Mouse (Mus musculus): ENCODE measurements around the gene Zfp36l2. TPM values are rescaled to one million over a fixed set of nuclear protein-coding genes. Genes with fewer than 3 reads are reported as not detected.
"Not testable (repeated sequence)": the region's sequence is repeated elsewhere in the genome, so short reads cannot be mapped to it uniquely, and the experiment has no call there.

Zfp36l2 gene
- polyA plus RNA-seq, 1 experiment from 2014 or later = 6.4 TPM

DNA sequence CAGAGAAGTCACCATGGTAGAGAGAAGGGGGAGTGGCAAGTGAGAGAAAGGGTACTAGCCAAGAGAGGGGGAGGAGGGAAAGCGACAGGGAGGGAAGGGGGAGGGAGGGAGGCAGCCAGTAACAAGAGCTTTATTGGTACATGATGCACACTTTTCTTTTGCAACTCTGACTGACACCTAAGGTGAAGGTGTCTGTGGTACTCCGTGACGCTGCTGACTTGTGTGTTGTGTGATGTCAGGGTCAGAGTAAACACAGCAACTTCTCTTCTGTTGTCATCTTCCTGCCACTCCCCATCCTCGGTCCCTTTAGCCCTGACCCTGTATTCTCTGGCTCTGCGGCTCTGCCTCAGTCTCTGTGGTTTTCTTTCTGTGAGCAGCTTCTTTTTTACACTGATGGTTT is 38.5 kb upstream of the Zfp36l2 start:
- DNase-seq (no peak), ATAC-seq (ENCODE audit: low FRiP score, low TSS enrichment) (no peak)
- WGBS = 62% methylated on average over 5 of the region's 5 CpGs
- H3K9me3 ChIP-seq (ENCODE audit: control insufficient read depth, low read length) = no peaks in the 10 kb centered on the region
- no peaks in the 10 kb centered on the region for H3K27me3 ChIP-seq (ENCODE audit: control insufficient read depth, insufficient read depth, low read length)
- H3K4me1 ChIP-seq (ENCODE audit: control insufficient read depth, insufficient read depth, low read length) = no peaks in the 10 kb centered on the region
- H3K9ac ChIP-seq (replicated peaks; ENCODE audit: low read length) = no peak overlapping the region
- H3K4me3 ChIP-seq (replicated peaks; ENCODE audit: low read depth, low read length) = no peak overlapping the region
- H3K36me3 ChIP-seq (ENCODE audit: control insufficient read depth, insufficient read depth, low read length) = peaks cover 40% of the 10 kb centered on the region
- no peak overlapping the region for H3K27ac ChIP-seq (replicated peaks; ENCODE audit: low read depth, low read length)
- no peak overlapping the region for H3K4me2 ChIP-seq (ENCODE audit: low read length)

DNA sequence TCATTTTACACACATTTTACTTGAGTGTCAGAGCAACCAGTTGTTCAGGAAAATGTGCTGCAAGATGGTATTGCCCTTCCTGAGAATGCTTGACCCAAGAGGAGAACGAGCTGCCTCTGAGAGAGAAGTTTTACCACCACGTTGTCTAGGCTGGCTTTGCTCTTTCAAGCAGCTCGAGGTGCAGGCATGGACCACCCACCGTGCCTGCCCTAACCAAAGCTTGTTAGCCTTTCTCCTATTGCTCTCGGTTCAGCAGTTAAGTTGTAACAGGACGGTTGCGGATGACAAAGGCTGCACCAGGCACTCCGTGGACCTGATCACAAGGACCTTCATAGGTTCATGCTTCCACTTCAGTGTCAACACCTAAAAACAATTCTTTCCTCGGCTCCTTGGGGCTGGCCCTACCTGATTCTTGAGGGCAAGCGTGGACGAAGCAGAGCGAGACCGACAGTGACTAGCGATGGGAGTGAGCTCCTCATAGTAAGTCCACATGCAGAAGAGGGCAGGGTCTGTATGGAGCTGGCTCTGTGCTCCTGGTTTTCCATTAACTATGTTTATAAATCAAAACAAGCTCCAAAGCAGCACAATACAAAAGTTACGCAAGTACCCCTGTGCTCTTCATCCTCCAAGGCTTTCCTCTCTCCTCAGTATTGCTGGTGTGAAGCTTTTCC is 36.6 kb upstream of the Zfp36l2 start:
- ATAC-seq (ENCODE audit: low FRiP score, low TSS enrichment) (no peak), DNase-seq (no peak)
- WGBS = 68% methylated on average over 15 of the region's 15 CpGs
- Histone ChIP-seq H3K9ac (replicated peaks; ENCODE audit: low read length) (no peak overlapping the region), H3K27me3 (ENCODE audit: control insufficient read depth, insufficient read depth, low read length) (no peaks in the 10 kb centered on the region), H3K36me3 (ENCODE audit: control insufficient read depth, insufficient read depth, low read length) (peaks cover 34% of the 10 kb centered on the region), H3K4me2 (ENCODE audit: low read length) (no peak overlapping the region), H3K4me1 (ENCODE audit: control insufficient read depth, insufficient read depth, low read length) (no peaks in the 10 kb centered on the region), H3K27ac (replicated peaks; ENCODE audit: low read depth, low read length) (no peak overlapping the region), H3K9me3 (ENCODE audit: control insufficient read depth, low read length) (no peaks in the 10 kb centered on the region), H3K4me3 (replicated peaks; ENCODE audit: low read depth, low read length) (no peak overlapping the region)

DNA sequence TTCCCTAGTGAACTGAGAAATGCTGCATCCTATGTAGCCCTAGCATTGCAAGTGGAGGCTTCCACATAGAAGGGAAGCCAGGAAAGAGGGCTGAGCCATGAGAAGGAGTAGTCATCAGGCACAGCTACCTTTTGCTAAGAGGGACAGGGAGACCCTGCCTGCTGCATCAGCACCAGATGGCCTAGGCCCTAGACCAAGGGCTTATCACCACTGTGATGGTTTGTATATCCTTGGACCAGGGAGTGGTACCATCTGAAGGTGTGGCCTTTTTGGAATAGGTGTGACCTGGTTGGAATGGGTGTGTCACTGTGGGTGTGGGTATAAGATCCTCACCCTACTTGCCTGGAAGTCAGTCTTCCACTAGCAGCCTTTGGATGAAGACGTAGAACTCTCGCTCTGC is 31.1 kb upstream of the Zfp36l2 start:
- 100% methylated on average over 2 of the region's 2 CpGs for WGBS
- H3K4me1 ChIP-seq (ENCODE audit: control insufficient read depth, insufficient read depth, low read length); DNase-seq; H3K4me2 ChIP-seq (ENCODE audit: low read length); H3K9ac ChIP-seq (replicated peaks; ENCODE audit: low read length); H3K27ac ChIP-seq (replicated peaks; ENCODE audit: low read depth, low read length); H3K9me3 ChIP-seq (ENCODE audit: control insufficient read depth, low read length); ATAC-seq (ENCODE audit: low FRiP score, low TSS enrichment); H3K27me3 ChIP-seq (ENCODE audit: control insufficient read depth, insufficient read depth, low read length); H3K4me3 ChIP-seq (replicated peaks; ENCODE audit: low read depth, low read length): not testable (repeated sequence)
- H3K36me3 ChIP-seq (ENCODE audit: control insufficient read depth, insufficient read depth, low read length) = 0 out of 2 replicates have a peak, but pooled peaks cover 14% of the 10 kb centered on the region

DNA sequence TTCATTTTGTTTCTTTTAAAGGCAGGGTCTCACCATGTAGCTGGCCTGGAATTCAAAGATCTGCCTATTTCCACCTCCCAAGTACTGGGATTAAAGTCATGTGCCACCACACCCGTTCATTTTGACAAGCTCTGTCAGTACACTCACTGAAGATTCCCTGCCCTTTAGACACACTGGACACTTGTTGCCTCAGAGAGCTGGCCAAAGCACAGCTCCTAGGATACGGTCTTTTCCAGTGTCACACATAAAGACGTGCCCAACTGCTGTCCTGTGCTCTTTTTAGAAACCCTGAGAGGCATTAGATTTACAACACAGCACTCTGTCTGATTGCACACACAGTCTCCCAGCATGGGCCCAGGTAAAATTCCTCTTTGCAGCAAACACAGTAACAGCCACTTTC is 29.9 kb upstream of the Zfp36l2 start:
- DNase-seq (no peak), ATAC-seq (ENCODE audit: low FRiP score, low TSS enrichment) (no peak)
- WGBS = 78% methylated on average over 3 of the region's 3 CpGs
- Histone ChIP-seq H3K36me3 (ENCODE audit: control insufficient read depth, insufficient read depth, low read length) (0 out of 2 replicates have a peak, but pooled peaks cover 13% of the 10 kb centered on the region), H3K4me3 (replicated peaks; ENCODE audit: low read depth, low read length) (no peak overlapping the region), H3K9ac (replicated peaks; ENCODE audit: low read length) (no peak overlapping the region), H3K27me3 (ENCODE audit: control insufficient read depth, insufficient read depth, low read length) (no peaks in the 10 kb centered on the region), H3K4me2 (ENCODE audit: low read length) (no peak overlapping the region), H3K4me1 (ENCODE audit: control insufficient read depth, insufficient read depth, low read length) (no peaks in the 10 kb centered on the region), H3K27ac (replicated peaks; ENCODE audit: low read depth, low read length) (no peak overlapping the region), H3K9me3 (ENCODE audit: control insufficient read depth, low read length) (no peaks in the 10 kb centered on the region)

DNA sequence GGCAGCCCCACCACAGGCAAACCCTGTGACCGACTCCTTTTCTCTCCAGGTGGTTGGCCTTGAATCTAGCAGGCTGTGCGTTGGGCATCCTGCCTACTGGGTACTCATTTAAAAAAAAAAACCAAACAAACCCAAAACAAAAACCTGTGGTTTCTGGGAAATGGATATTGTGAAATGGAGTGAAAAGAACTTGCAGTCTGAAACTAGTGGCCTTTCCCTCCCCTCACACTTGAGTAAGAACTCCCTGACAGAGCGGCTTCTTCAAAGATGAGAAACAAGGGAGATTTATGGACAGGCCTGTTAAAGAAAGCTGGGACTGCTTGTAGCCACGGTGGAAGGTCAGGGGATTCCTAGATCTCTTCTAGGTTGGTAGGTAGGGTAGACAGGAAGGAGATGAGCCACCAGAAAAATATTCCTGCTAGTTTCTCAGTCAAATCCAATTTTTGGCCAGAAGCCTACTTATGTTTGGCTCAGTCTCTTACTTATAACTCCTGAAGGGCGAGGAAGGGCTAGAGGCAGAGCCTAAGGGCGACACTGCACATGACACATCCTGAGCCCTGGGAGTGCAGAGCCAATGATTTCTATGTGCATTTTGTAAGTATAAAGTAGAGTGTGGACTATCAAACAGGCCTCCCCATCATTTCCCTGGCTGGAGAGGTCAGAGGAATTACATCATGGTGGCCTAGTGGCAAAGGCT is 27.7 kb upstream of the Zfp36l2 start:
- H3K27me3 ChIP-seq (ENCODE audit: control insufficient read depth, insufficient read depth, low read length) = no peaks in the 10 kb centered on the region
- 0 out of 2 replicates have a peak, but pooled peaks cover 10% of the 10 kb centered on the region for H3K36me3 ChIP-seq (ENCODE audit: control insufficient read depth, insufficient read depth, low read length)
- WGBS = 90% methylated on average over 6 of the region's 6 CpGs
- H3K4me1 ChIP-seq (ENCODE audit: control insufficient read depth, insufficient read depth, low read length) = no peaks in the 10 kb centered on the region
- H3K4me2 ChIP-seq (ENCODE audit: low read length) = no peak overlapping the region
- no peak for ATAC-seq (ENCODE audit: low FRiP score, low TSS enrichment)
- H3K9me3 ChIP-seq (ENCODE audit: control insufficient read depth, low read length) = no peaks in the 10 kb centered on the region
- no peak overlapping the region for H3K4me3 ChIP-seq (replicated peaks; ENCODE audit: low read depth, low read length)
- no peak overlapping the region for H3K27ac ChIP-seq (replicated peaks; ENCODE audit: low read depth, low read length)
- no peak for DNase-seq
- no peak overlapping the region for H3K9ac ChIP-seq (replicated peaks; ENCODE audit: low read length)

DNA sequence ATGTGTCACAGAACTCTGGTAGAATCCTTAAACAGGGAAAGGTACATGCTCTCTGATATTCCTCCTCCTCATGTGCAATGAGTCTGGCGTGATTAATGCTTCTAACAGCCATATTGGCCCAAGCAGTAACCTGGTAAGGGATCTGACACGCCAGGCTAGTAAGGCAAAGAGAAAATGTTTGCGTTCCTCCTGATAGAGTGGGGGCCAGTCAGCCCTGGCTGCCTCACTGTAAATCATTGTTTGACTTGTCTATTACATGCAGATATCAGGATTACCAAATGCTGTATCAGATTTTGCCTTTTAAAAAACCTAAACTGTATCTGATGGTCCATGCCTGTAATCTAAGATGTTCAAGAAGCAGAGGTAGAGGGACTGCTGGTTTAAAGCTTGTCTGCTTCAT is 25.7 kb upstream of the Zfp36l2 start:
- Histone ChIP-seq H3K4me3 (replicated peaks; ENCODE audit: low read depth, low read length) (no peak overlapping the region), H3K9me3 (ENCODE audit: control insufficient read depth, low read length) (no peaks in the 10 kb centered on the region), H3K27me3 (ENCODE audit: control insufficient read depth, insufficient read depth, low read length) (no peaks in the 10 kb centered on the region), H3K4me1 (ENCODE audit: control insufficient read depth, insufficient read depth, low read length) (no peaks in the 10 kb centered on the region), H3K9ac (replicated peaks; ENCODE audit: low read length) (no peak overlapping the region), H3K27ac (replicated peaks; ENCODE audit: low read depth, low read length) (no peak overlapping the region), H3K36me3 (ENCODE audit: control insufficient read depth, insufficient read depth, low read length) (0 out of 2 replicates have a peak, but pooled peaks cover 2% of the 10 kb centered on the region), H3K4me2 (ENCODE audit: low read length) (no peak overlapping the region)
- no peak for DNase-seq
- no peak for ATAC-seq (ENCODE audit: low FRiP score, low TSS enrichment)
- WGBS = 89% methylated on average over 3 of the region's 3 CpGs

DNA sequence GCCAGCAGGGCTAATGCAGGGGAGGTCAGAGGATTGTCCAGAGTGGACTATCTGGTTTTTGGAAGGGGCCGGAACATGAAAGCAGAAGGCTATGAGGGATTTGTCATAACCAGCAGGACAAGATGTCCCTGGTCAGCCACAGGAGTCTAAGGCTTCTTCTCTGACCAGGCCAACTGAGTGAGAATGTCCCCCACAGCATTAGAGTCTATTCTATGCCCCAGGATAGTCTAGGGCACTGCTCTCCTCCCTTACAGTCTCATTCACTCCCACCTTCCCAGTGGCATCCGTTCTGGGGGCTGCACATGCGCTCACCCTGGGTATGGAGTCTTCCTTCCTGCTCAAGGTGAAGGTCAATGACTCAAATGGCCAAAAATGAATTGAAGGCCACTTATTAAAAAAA is 19.9 kb upstream of the Zfp36l2 start:
- no peak overlapping the region for H3K27ac ChIP-seq (replicated peaks; ENCODE audit: low read depth, low read length)
- ATAC-seq (ENCODE audit: low FRiP score, low TSS enrichment) = no peak
- WGBS = 99% methylated on average over 3 of the region's 3 CpGs
- no peaks in the 10 kb centered on the region for H3K9me3 ChIP-seq (ENCODE audit: control insufficient read depth, low read length)
- 0 out of 2 replicates have a peak, but pooled peaks cover 8% of the 10 kb centered on the region for H3K36me3 ChIP-seq (ENCODE audit: control insufficient read depth, insufficient read depth, low read length)
- no peak for DNase-seq
- H3K4me1 ChIP-seq (ENCODE audit: control insufficient read depth, insufficient read depth, low read length) = no peaks in the 10 kb centered on the region
- no peak overlapping the region for H3K9ac ChIP-seq (replicated peaks; ENCODE audit: low read length)
- H3K4me2 ChIP-seq (ENCODE audit: low read length) = no peak overlapping the region
- H3K4me3 ChIP-seq (replicated peaks; ENCODE audit: low read depth, low read length) = no peak overlapping the region
- no peaks in the 10 kb centered on the region for H3K27me3 ChIP-seq (ENCODE audit: control insufficient read depth, insufficient read depth, low read length)

DNA sequence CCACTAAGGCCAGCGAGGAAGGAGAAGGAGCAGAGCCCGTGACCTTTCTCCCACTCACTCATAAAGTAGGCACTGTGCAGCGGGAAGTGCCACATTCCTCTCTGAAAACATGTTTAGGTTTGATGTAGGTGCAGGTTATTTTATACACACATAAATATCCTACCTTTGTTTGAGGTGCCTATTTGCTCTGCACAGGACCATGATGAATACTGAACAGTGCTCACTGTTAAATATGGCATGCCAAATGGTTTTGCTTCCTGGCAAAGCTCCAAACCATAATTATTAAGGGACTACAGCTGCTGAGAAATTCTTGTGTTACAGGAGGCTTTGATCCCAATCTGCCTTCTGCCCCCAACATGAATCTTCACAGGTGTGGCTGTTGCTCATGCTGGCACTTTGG is 18.5 kb upstream of the Zfp36l2 start:
- H3K36me3 ChIP-seq (ENCODE audit: control insufficient read depth, insufficient read depth, low read length) = peaks cover 8% of the 10 kb centered on the region; the same call in 1 of the 2 replicates
- no peaks in the 10 kb centered on the region for H3K27me3 ChIP-seq (ENCODE audit: control insufficient read depth, insufficient read depth, low read length)
- no peak overlapping the region for H3K27ac ChIP-seq (replicated peaks; ENCODE audit: low read depth, low read length)
- DNase-seq (peak; percentile 18), ATAC-seq (ENCODE audit: low FRiP score, low TSS enrichment) (no peak)
- no peak overlapping the region for H3K4me3 ChIP-seq (replicated peaks; ENCODE audit: low read depth, low read length)
- H3K4me2 ChIP-seq (ENCODE audit: low read length) = no peak overlapping the region
- H3K9ac ChIP-seq (replicated peaks; ENCODE audit: low read length) = no peak overlapping the region
- no peaks in the 10 kb centered on the region for H3K9me3 ChIP-seq (ENCODE audit: control insufficient read depth, low read length)
- H3K4me1 ChIP-seq (ENCODE audit: control insufficient read depth, insufficient read depth, low read length) = no peaks in the 10 kb centered on the region
- 96% methylated on average over 3 of the region's 3 CpGs for WGBS

DNA sequence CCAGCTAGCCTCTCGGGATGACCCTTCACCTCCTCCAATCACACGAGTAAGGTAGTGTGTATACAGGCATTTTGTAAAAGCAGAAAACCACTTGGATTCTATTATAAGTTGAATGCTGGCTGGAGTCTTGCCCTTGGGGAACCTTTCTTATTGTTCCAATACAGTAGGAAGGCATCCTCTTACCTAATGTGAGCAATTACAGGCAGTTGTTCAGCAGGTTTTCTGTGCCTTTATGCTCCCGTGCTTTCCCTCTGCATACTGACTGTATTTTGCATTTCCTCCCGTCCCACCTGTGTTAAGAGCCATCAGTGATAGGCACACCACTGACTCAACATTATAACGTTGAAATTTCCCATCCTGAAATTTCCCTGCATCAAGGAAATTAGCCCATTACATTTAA is 17.2 kb upstream of the Zfp36l2 start:
- 88% methylated on average over 5 of the region's 5 CpGs for WGBS
- Histone ChIP-seq H3K27me3 (ENCODE audit: control insufficient read depth, insufficient read depth, low read length) (no peaks in the 10 kb centered on the region), H3K36me3 (ENCODE audit: control insufficient read depth, insufficient read depth, low read length) (peaks cover 8% of the 10 kb centered on the region; the same call in 1 of the 2 replicates), H3K4me3 (replicated peaks; ENCODE audit: low read depth, low read length) (no peak overlapping the region), H3K9ac (replicated peaks; ENCODE audit: low read length) (no peak overlapping the region), H3K27ac (replicated peaks; ENCODE audit: low read depth, low read length) (no peak overlapping the region), H3K4me2 (ENCODE audit: low read length) (no peak overlapping the region), H3K4me1 (ENCODE audit: control insufficient read depth, insufficient read depth, low read length) (no peaks in the 10 kb centered on the region), H3K9me3 (ENCODE audit: control insufficient read depth, low read length) (no peaks in the 10 kb centered on the region)
- ATAC-seq (ENCODE audit: low FRiP score, low TSS enrichment) = no peak
- DNase-seq = no peak
